Mouse (Mus musculus) olfactory bulb, adult 2 months (tissue): ENCODE data around the gene Rapgef2.

Experiments used
- CTCF ChIP-seq: fragments of 200-500 bp; IDR thresholded peaks from 2 replicates; pipeline ENCODE4 v1.5.1; 2012; ENCODE audit warnings: low read depth, mild to moderate bottlenecking, low read length, moderate library complexity; ENCODE audit not compliant: insufficient read depth
- POLR2A ChIP-seq: fragments of 200-500 bp; IDR thresholded peaks from 2 replicates; pipeline ENCODE4 v1.6.1; 2012; ENCODE audit warnings: mild to moderate bottlenecking, low read depth, low read length, moderate library complexity; ENCODE audit not compliant: insufficient read depth

DNA sequence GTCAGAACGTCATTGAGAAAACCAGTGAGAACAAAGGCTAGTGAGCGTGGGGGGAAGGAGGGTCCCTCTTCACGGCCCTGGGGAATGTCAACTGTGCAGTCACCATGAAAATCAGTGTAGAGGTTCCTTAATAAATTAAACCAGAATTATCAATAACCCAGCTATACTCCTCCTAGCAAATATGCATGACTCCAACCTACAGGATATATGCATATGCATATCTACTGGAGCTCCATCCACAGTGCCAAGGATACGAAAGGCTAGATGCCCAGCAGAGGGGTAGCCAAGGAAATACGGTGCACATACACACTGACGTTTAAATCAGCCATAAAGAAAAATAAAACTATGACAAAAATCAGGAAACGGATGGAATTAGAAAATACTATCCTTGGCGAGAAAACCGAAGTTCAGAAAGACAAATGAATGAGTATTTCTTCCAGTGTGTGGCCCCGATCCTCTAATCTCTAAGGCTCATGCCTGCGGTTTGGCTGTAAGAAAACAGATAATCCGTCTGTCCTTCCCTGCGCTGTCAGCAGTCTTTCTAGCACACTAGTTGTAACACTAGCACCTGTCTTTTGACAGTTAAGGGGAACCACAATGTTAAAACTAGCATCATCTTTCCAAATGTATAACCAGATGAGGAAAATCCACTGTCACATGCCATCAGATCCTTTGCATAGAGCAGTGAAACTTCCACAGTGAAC lies 212.6 kb downstream of the Rapgef2 start:
- TF ChIP-seq CTCF = no peak
- TF ChIP-seq POLR2A = no peak
